Mouse (Mus musculus) inflammation-experienced regulatory T-cells, adult 6 months (primary cell): ENCODE results near the gene Plekhg4. TPM values are rescaled to one million over a fixed set of nuclear protein-coding genes. Genes with fewer than 3 reads are reported as not detected.

Experiments
- ATAC-seq: one replicate; pipeline ENCODE4 v1.8.0; 2017
- polyA plus RNA-seq, 3 experiments: library from polyadenylated mRNA; unstranded; fragments of 100-300 nt; shearing (Covaris generic); gene quantifications; one replicate each; pipeline ENCODE4 v1.2.1; 2017

Gene Plekhg4
- polyA plus RNA-seq, 3 experiments from 2014 or later: 0.11 TPM; not detected in 2

GRCm38 (mm10) chr8:105349096-105349771, 23.8 kb upstream of the Plekhg4 start:
- ATAC-seq: no peak

- ATAC-seq: no peak
Measured at GRCm38 (mm10) chr8:105350186-105350585, 22.9 kb upstream of the Plekhg4 start.

GRCm38 (mm10) chr8:105353583-105354135, 19.4 kb upstream of the Plekhg4 start:
- no peak for ATAC-seq

GRCm38 (mm10) chr8:105354549-105354948, 18.5 kb upstream of the Plekhg4 start:
- ATAC-seq: no peak

GRCm38 (mm10) chr8:105355179-105356024, 17.7 kb upstream of the Plekhg4 start:
- no peak for ATAC-seq

GRCm38 (mm10) chr8:105356681-105357080, 16.4 kb upstream of the Plekhg4 start:
- no peak for ATAC-seq

GRCm38 (mm10) chr8:105359208-105359607, 13.9 kb upstream of the Plekhg4 start:
- no peak for ATAC-seq

- ATAC-seq: no peak
Measured at GRCm38 (mm10) chr8:105359646-105360045, 13.4 kb upstream of the Plekhg4 start.

GRCm38 (mm10) chr8:105361751-105362702, 11.0 kb upstream of the Plekhg4 start:
- no peak for ATAC-seq

GRCm38 (mm10) chr8:105367107-105367506, 6.0 kb upstream of the Plekhg4 start:
- ATAC-seq: no peak

- no peak for ATAC-seq
Measured at GRCm38 (mm10) chr8:105372473-105372872, 601 bp upstream of the Plekhg4 start.

GRCm38 (mm10) chr8:105374513-105374966, 1.5 kb downstream of the Plekhg4 start:
- ATAC-seq: no peak

- ATAC-seq: no peak
Measured at GRCm38 (mm10) chr8:105378673-105379072, 5.6 kb downstream of the Plekhg4 start.

GRCm38 (mm10) chr8:105380308-105380707, 7.2 kb downstream of the Plekhg4 start:
- no peak for ATAC-seq

- ATAC-seq: no peak
Measured at GRCm38 (mm10) chr8:105384070-105384469, 11.0 kb downstream of the Plekhg4 start.

- no peak for ATAC-seq
Measured at GRCm38 (mm10) chr8:105387151-105387550, 14.1 kb downstream of the Plekhg4 start.

- ATAC-seq: no peak
Measured at GRCm38 (mm10) chr8:105389096-105389495, 16.0 kb downstream of the Plekhg4 start.

GRCm38 (mm10) chr8:105393089-105393787, 20.2 kb downstream of the Plekhg4 start:
- no peak for ATAC-seq

- no peak for ATAC-seq
Measured at GRCm38 (mm10) chr8:105393915-105394314, 20.8 kb downstream of the Plekhg4 start.

GRCm38 (mm10) chr8:105397747-105398146, 24.7 kb downstream of the Plekhg4 start:
- ATAC-seq: no peak

GRCm38 (mm10) chr8:105400016-105400415, 26.9 kb downstream of the Plekhg4 start:
- ATAC-seq: no peak

GRCm38 (mm10) chr8:105403467-105403866, 30.4 kb downstream of the Plekhg4 start:
- ATAC-seq: no peak
